Comparison of ENCODE assay signal across 9 mouse cellular contexts in genomic region chr2:105615891-105616733, GRCm38 (mm10). TPM values are rescaled to one million over a fixed set of nuclear protein-coding genes. Genes with fewer than 3 reads are reported as not detected.
A peak's percentile ranks its signal among the peaks of the same experiment; 100 is the strongest.
DNase-seq lines count a peak whose midpoint lies in the region; ATAC-seq and TF ChIP-seq lines count a peak whose summit lies in the region.
"Had no signal": no experiment of that assay in that cellular context is flagged by ENCODE, and none has a peak within 500 bp of the region (broad histone marks: within the 10 kb centered on the region; RNA-seq: fewer than 3 reads in every experiment).

No protein-coding gene starts in this region.

- peak; percentile 36; the same call in 1 of the 2 replicates for ATAC-seq in embryonic facial prominence, embryonic 12.5 days (ENCODE audit: insufficient number of reproducible peaks, insufficient read depth, low FRiP score, low TSS enrichment)
- no peak for ATAC-seq in lung, postnatal 0 days
- no peak for ATAC-seq in monocyte, adult 5-6 weeks (replicated peaks; ENCODE audit: insufficient number of reproducible peaks, low FRiP score, low TSS enrichment, poor library complexity, severe bottlenecking)

- WGBS in embryonic facial prominence, embryonic 12.5 days = 25% methylated on average over 18 of the region's 18 CpGs
- 35% methylated on average over 18 of the region's 18 CpGs for whole genome bisulfite sequencing in lung, postnatal 0 days

- peak overlapping the region; percentile 28 for H3K4me2 ChIP-seq in embryonic facial prominence, embryonic 12.5 days (replicated peaks)
- H3K4me2 ChIP-seq in lung, postnatal 0 days (replicated peaks; ENCODE audit: low read depth, low read length) = peak overlapping the region; percentile 41

- no peaks in the 10 kb centered on the region for H3K27me3 ChIP-seq in ES-Bruce4 (ENCODE audit: control insufficient read depth, insufficient read depth, low read length, poor library complexity, severe bottlenecking)
- peaks cover 8% of the 10 kb centered on the region; the same call in 1 of the 2 replicates for H3K27me3 ChIP-seq in embryonic facial prominence, embryonic 12.5 days
- no peaks in the 10 kb centered on the region for H3K27me3 ChIP-seq in lung, postnatal 0 days (replicated peaks; ENCODE audit: insufficient read depth, low read length)

- intact Hi-C loops in heart, postnatal 14 days (cut with DNase I) = loop anchor here (1.0 to 5.0 kb wide), 4 partner anchors 293 to 581 kb away; no protein-coding TSS in a partner anchor

- DNase-seq in adrenal gland, postnatal 10 days = peak; percentile 61
- peak; percentile 18 to 52 for DNase-seq in heart, postnatal 14 days
- peak; percentile 17 to 59 for DNase-seq in layer of hippocampus, adult 8-10 months (ENCODE audit: low spot score in 2 of 2)
- DNase-seq in lung, postnatal 0 days (ENCODE audit: low spot score) = peak; percentile 25
- peak; percentile 18 for DNase-seq in right cerebral cortex, postnatal 14 days

- no peak for TF ChIP-seq POLR2A in ES-Bruce4 (IDR thresholded peaks at IDR 0.05; ENCODE audit: insufficient read depth, low read length)

- H3K27ac ChIP-seq in ES-Bruce4 (ENCODE audit: insufficient read depth, low read length) = no peak overlapping the region
- H3K27ac ChIP-seq in embryonic facial prominence, embryonic 12.5 days = no peak overlapping the region
- H3K27ac ChIP-seq in lung, postnatal 0 days (ENCODE audit: low read length) = no peak overlapping the region

- TF ChIP-seq EP300 in ES-Bruce4 (IDR thresholded peaks at IDR 0.05; ENCODE audit: insufficient read depth, low read depth, low read length) = no peak
- no peak for TF ChIP-seq EP300 in lung, postnatal 0 days (IDR thresholded peaks at IDR 0.05)

- H3K36me3 ChIP-seq in ES-Bruce4 (ENCODE audit: control insufficient read depth, insufficient read depth, low read length, poor library complexity, severe bottlenecking) = no peaks in the 10 kb centered on the region
- H3K36me3 ChIP-seq in embryonic facial prominence, embryonic 12.5 days = no peaks in the 10 kb centered on the region
- no peaks in the 10 kb centered on the region for H3K36me3 ChIP-seq in lung, postnatal 0 days (ENCODE audit: insufficient read depth, low read length)

- peak; percentile 0 for TF ChIP-seq CTCF in ES-Bruce4 (IDR thresholded peaks at IDR 0.05; ENCODE audit: low read depth, low read length)
- peak; percentile 55 for TF ChIP-seq CTCF in lung, postnatal 0 days (IDR thresholded peaks at IDR 0.05)

- peaks cover 5% of the 10 kb centered on the region for H3K4me1 ChIP-seq in ES-Bruce4 (ENCODE audit: control insufficient read depth, insufficient read depth, low read length)
- H3K4me1 ChIP-seq in embryonic facial prominence, embryonic 12.5 days = peaks cover 12% of the 10 kb centered on the region
- H3K4me1 ChIP-seq in lung, postnatal 0 days (ENCODE audit: insufficient read depth, low read depth, low read length) = no peaks in the 10 kb centered on the region

- H3K9ac ChIP-seq in ES-Bruce4 (ENCODE audit: low read depth, poor library complexity, severe bottlenecking) = no peak overlapping the region
- no peak overlapping the region for H3K9ac ChIP-seq in embryonic facial prominence, embryonic 12.5 days
- no peak overlapping the region for H3K9ac ChIP-seq in lung, postnatal 0 days (replicated peaks; ENCODE audit: low read depth)

- no peaks in the 10 kb centered on the region for H3K9me3 ChIP-seq in ES-Bruce4 (replicated peaks; ENCODE audit: control insufficient read depth, insufficient read depth, low read length, poor library complexity, severe bottlenecking)
- H3K9me3 ChIP-seq in embryonic facial prominence, embryonic 12.5 days = no peaks in the 10 kb centered on the region
- H3K9me3 ChIP-seq in lung, postnatal 0 days (ENCODE audit: low read length) = no peaks in the 10 kb centered on the region

- H3K4me3 ChIP-seq in ES-Bruce4 (ENCODE audit: low read depth, low read length) = 0 out of 2 replicates have a peak overlapping the region, but pooled peaks have one; percentile 16
- no peak overlapping the region for H3K4me3 ChIP-seq in embryonic facial prominence, embryonic 12.5 days
- H3K4me3 ChIP-seq in lung, postnatal 0 days (ENCODE audit: low read depth, low read length) = no peak overlapping the region

RNA-seq across cellular contexts. Expression of gene Pax6, which starts 52.6 kb away (rescaled TPM):
- polyA plus RNA-seq in ES-Bruce4 (2011; ENCODE audit: insufficient read depth, insufficient read length, low read depth, missing spikeins) = 1.6 and 2.5 TPM in 2 replicates
- total RNA-seq in adrenal gland, postnatal 10 days (2021) = under 1 TPM in 1 of 2 experiments, not detected in 1; 0.36 TPM
- 13.7 and 20.8 TPM in 2 replicates for polyA plus RNA-seq in embryonic facial prominence, embryonic 12.5 days (2016; fragmentation: Nextera tagmentation; extraction: Ambion mirVana)
- not detected for total RNA-seq in heart, postnatal 14 days (2021)
- total RNA-seq in layer of hippocampus, adult 8-10 months (2022) = 10 to 100 TPM; 12.5 to 17.6 (median 12.8) TPM
- polyA plus RNA-seq in lung, postnatal 0 days (2015; fragmentation: Nextera tagmentation; extraction: Ambion mirVana) = not detected in 2 replicates
- not detected in 3 replicates for total RNA-seq in monocyte, adult 5-6 weeks (2017)
- total RNA-seq: hematopoietic stem cell, adult 5-6 weeks had no signal

Comparison
In these comparisons a context has a peak if more than half of its experiments do, and no peak if none do; other contexts are left out.
1. RNA of gene Pax6, which starts 52.6 kb away (total RNA-seq): 12.5 to 17.6 TPM in layer of hippocampus, adult 8-10 months; 0.36 TPM in adrenal gland, postnatal 10 days, not detected in heart, postnatal 14 days and not detected in monocyte, adult 5-6 weeks; every median in the first group is over 4 times any median in the second.
2. Peak in every context shown above with its lines, with median percentiles within 50 percentile points of each other: DNase-seq.